Mouse (Mus musculus) C2C12 (cell line): ENCODE data around the gene Nrros.

ENCODE experiments used
- CTCF ChIP-seq: IDR thresholded peaks from one replicate; pipeline ENCODE4 v1.5.1; 2011; ENCODE audit not compliant: control insufficient read depth, insufficient read depth, insufficient read length
- MAX ChIP-seq: IDR thresholded peaks from one replicate; pipeline ENCODE4 v1.6.1; 2011; ENCODE audit warnings: mild to moderate bottlenecking, control low read depth
- MYOG ChIP-seq: IDR thresholded peaks from one replicate; pipeline ENCODE4 v1.6.1; 2011; ENCODE audit not compliant: control insufficient read depth, insufficient read length; ENCODE audit errors: extremely low read depth
- USF1 ChIP-seq: IDR thresholded peaks from one replicate; pipeline ENCODE4 v1.6.1; 2011; ENCODE audit warnings: low read depth, mild to moderate bottlenecking, control low read depth, moderate library complexity

DNA sequence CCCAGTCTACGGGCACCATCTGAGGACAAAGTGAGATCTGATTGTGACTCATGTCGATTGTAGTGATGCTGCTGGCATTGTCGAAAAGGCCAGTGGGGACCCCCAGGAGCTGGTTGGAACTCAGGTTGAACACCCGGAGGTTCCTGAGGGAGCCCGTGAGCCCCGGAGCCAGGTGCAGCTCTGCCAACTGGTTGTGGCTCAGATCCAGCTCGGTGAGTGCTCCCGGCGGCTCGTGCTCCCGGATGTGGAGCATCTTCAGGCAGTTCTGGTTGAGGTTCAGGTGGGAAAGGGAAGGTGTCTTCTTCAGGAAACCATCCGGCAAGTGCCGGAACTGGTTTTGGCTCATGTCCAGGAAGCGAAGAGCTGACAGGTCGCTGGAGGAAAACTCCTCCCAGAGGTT is 21.6 kb downstream of the Nrros start:
- no peak for TF ChIP-seq CTCF
- TF ChIP-seq USF1, result no peak
- TF ChIP-seq MYOG, result no peak
- no peak for TF ChIP-seq MAX
